Mouse (Mus musculus): ENCODE results near the gene Shisa9. TPM values are rescaled to one million over a fixed set of nuclear protein-coding genes. Genes with fewer than 3 reads are reported as not detected.

Gene Shisa9
- polyA plus RNA-seq, 1 experiment from 2014 or later, result 7.2 TPM

GRCm38 (mm10) chr16:12202151-12202550 lies 218.2 kb downstream of the Shisa9 start:
- ATAC-seq, result peak; percentile 57
- no peaks in the 10 kb centered on the region for H3K9me3 ChIP-seq (ENCODE audit: control insufficient read depth, low read length)
- WGBS, result 44% methylated on average over 3 of the region's 3 CpGs
- no peak overlapping the region for H3K4me2 ChIP-seq (ENCODE audit: low read length)
- no peak overlapping the region for H3K27ac ChIP-seq (ENCODE audit: low read length)
- H3K9ac ChIP-seq (replicated peaks; ENCODE audit: low read depth, low read length), result no peak overlapping the region
- 0 out of 2 replicates have a peak, but pooled peaks cover 2% of the 10 kb centered on the region for H3K4me1 ChIP-seq (replicated peaks; ENCODE audit: control insufficient read depth, insufficient read depth, low read length)
- H3K36me3 ChIP-seq (ENCODE audit: control insufficient read depth, insufficient read depth), result no peaks in the 10 kb centered on the region
- no peak overlapping the region for H3K4me3 ChIP-seq (replicated peaks; ENCODE audit: low read length)
- no peaks in the 10 kb centered on the region for H3K27me3 ChIP-seq (replicated peaks; ENCODE audit: control insufficient read depth, insufficient read depth, low read length)

- 85% methylated on average over 2 of the region's 2 CpGs for WGBS
- no peaks in the 10 kb centered on the region for H3K9me3 ChIP-seq (ENCODE audit: control insufficient read depth, low read length)
- H3K4me1 ChIP-seq (replicated peaks; ENCODE audit: control insufficient read depth, insufficient read depth, low read length), result 0 out of 2 replicates have a peak, but pooled peaks cover 2% of the 10 kb centered on the region
- no peak overlapping the region for H3K9ac ChIP-seq (replicated peaks; ENCODE audit: low read depth, low read length)
- H3K4me3 ChIP-seq (replicated peaks; ENCODE audit: low read length), result no peak overlapping the region
- H3K27me3 ChIP-seq (replicated peaks; ENCODE audit: control insufficient read depth, insufficient read depth, low read length), result no peaks in the 10 kb centered on the region
- H3K36me3 ChIP-seq (ENCODE audit: control insufficient read depth, insufficient read depth), result no peaks in the 10 kb centered on the region
- H3K27ac ChIP-seq (ENCODE audit: low read length), result no peak overlapping the region
- H3K4me2 ChIP-seq (ENCODE audit: low read length), result no peak overlapping the region
- ATAC-seq, result no peak
Observed at GRCm38 (mm10) chr16:12203055-12203454, 219.1 kb downstream of the Shisa9 start.

GRCm38 (mm10) chr16:12204423-12204822 lies 220.5 kb downstream of the Shisa9 start:
- Histone ChIP-seq H3K27ac (ENCODE audit: low read length) (no peak overlapping the region), H3K4me3 (replicated peaks; ENCODE audit: low read length) (no peak overlapping the region), H3K27me3 (replicated peaks; ENCODE audit: control insufficient read depth, insufficient read depth, low read length) (no peaks in the 10 kb centered on the region), H3K9ac (replicated peaks; ENCODE audit: low read depth, low read length) (no peak overlapping the region), H3K4me2 (ENCODE audit: low read length) (no peak overlapping the region), H3K36me3 (ENCODE audit: control insufficient read depth, insufficient read depth) (no peaks in the 10 kb centered on the region), H3K4me1 (replicated peaks; ENCODE audit: control insufficient read depth, insufficient read depth, low read length) (0 out of 2 replicates have a peak, but pooled peaks cover 2% of the 10 kb centered on the region), H3K9me3 (ENCODE audit: control insufficient read depth, low read length) (no peaks in the 10 kb centered on the region)
- ATAC-seq, result no peak
- WGBS, result 74% methylated on average over 2 of the region's 2 CpGs

DNA sequence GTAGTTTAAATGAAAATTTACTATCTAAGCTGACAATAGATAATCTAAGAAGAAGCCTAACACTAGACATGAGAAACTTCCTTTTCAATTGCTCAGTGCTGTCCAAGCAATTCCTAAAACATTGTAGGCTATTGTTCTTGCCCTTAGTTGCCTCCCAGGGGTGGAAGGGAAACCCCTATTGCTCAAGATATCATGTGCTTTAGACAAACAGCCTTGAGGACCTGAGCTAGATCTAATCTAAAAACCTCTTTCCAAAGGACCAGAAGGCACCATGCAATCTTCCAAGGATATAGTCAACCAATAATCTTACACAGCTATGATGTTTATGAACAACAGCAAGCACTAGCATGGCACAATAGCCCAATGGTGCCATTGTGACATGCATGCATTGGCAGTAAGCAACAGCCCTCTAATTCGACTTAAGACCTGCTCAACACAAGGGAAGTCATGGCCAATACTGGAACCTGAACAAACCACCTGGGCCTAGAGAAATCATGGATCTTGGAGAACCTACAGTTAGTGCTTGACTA lies 222.6 kb downstream of the Shisa9 start:
- H3K4me3 ChIP-seq (replicated peaks; ENCODE audit: low read length), result no peak overlapping the region
- H3K9me3 ChIP-seq (ENCODE audit: control insufficient read depth, low read length), result no peaks in the 10 kb centered on the region
- no peak overlapping the region for H3K27ac ChIP-seq (ENCODE audit: low read length)
- no peak for ATAC-seq
- no peak overlapping the region for H3K9ac ChIP-seq (replicated peaks; ENCODE audit: low read depth, low read length)
- H3K4me2 ChIP-seq (ENCODE audit: low read length), result no peak overlapping the region
- H3K36me3 ChIP-seq (ENCODE audit: control insufficient read depth, insufficient read depth), result no peaks in the 10 kb centered on the region
- H3K27me3 ChIP-seq (replicated peaks; ENCODE audit: control insufficient read depth, insufficient read depth, low read length), result no peaks in the 10 kb centered on the region
- H3K4me1 ChIP-seq (replicated peaks; ENCODE audit: control insufficient read depth, insufficient read depth, low read length), result 0 out of 2 replicates have a peak, but pooled peaks cover 2% of the 10 kb centered on the region
- 78% methylated on average over 1 of the region's 1 CpGs for WGBS

GRCm38 (mm10) chr16:12206951-12207350 lies 223.0 kb downstream of the Shisa9 start:
- H3K4me3 ChIP-seq (replicated peaks; ENCODE audit: low read length), result no peak overlapping the region
- ATAC-seq, result no peak

DNA sequence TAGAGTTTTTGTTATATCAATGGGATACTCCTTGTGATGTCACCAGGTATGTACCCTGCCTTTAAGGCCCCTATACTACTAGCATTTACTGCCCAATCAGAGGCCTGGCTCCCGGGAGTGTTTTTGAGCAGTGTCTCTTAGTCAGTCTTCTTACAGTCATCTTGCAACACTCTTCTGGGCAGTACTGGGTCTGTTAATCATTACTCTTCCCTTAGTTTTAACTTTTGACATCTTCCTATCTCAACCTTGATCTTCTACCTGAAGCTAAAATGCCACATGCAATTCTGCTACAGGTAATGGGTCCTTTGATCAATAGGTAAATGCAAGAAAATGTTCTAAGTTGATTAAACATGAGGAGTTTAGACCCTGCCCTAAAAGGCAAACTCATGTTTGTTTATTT lies 225.4 kb downstream of the Shisa9 start:
- no peak for ATAC-seq
- no peaks in the 10 kb centered on the region for H3K9me3 ChIP-seq (ENCODE audit: control insufficient read depth, low read length)

More at GRCm38 (mm10) chr16:12206951-12207350, 223.0 kb downstream of the Shisa9 start:
- no peak overlapping the region for H3K4me2 ChIP-seq (ENCODE audit: low read length)
- H3K4me1 ChIP-seq (replicated peaks; ENCODE audit: control insufficient read depth, insufficient read depth, low read length), result 0 out of 2 replicates have a peak, but pooled peaks cover 2% of the 10 kb centered on the region
- WGBS, result 88% methylated on average over 2 of the region's 2 CpGs
- H3K36me3 ChIP-seq (ENCODE audit: control insufficient read depth, insufficient read depth), result no peaks in the 10 kb centered on the region
- no peak overlapping the region for H3K27ac ChIP-seq (ENCODE audit: low read length)
- H3K27me3 ChIP-seq (replicated peaks; ENCODE audit: control insufficient read depth, insufficient read depth, low read length), result no peaks in the 10 kb centered on the region
- no peaks in the 10 kb centered on the region for H3K9me3 ChIP-seq (ENCODE audit: control insufficient read depth, low read length)
- no peak overlapping the region for H3K9ac ChIP-seq (replicated peaks; ENCODE audit: low read depth, low read length)

DNA sequence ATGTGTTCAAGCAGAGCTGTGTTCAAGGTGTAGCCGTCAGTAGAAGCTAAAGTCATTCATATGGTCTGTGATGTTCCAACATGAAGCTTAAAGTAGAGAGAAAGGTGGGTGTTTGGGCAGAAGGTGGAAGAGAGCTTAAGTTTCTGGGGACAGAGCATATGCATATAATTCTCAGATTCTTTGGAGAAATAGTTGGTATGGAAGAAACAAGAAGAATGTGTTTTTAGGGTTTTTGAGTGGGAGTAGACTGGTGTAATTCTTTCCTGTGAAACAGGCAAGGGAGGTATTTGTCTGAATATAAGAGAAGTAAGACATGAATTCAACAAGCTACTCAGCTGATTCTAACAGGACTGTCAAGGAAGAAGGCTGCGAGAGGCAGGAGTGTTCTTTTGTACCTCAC lies 225.9 kb downstream of the Shisa9 start:
- no peak overlapping the region for H3K4me3 ChIP-seq (replicated peaks; ENCODE audit: low read length)
- no peak for ATAC-seq
- H3K36me3 ChIP-seq (ENCODE audit: control insufficient read depth, insufficient read depth), result no peaks in the 10 kb centered on the region
- no peaks in the 10 kb centered on the region for H3K27me3 ChIP-seq (replicated peaks; ENCODE audit: control insufficient read depth, insufficient read depth, low read length)
- H3K9me3 ChIP-seq (ENCODE audit: control insufficient read depth, low read length), result no peaks in the 10 kb centered on the region
- no peak overlapping the region for H3K27ac ChIP-seq (ENCODE audit: low read length)
- no peak overlapping the region for H3K9ac ChIP-seq (replicated peaks; ENCODE audit: low read depth, low read length)
- H3K4me2 ChIP-seq (ENCODE audit: low read length), result no peak overlapping the region
- 91% methylated on average over 2 of the region's 2 CpGs for WGBS
- H3K4me1 ChIP-seq (replicated peaks; ENCODE audit: control insufficient read depth, insufficient read depth, low read length), result no peaks in the 10 kb centered on the region

More for the DNA sequence above, 225.4 kb downstream of the Shisa9 start:
- H3K9ac ChIP-seq (replicated peaks; ENCODE audit: low read depth, low read length), result no peak overlapping the region
- H3K27ac ChIP-seq (ENCODE audit: low read length), result no peak overlapping the region
- H3K27me3 ChIP-seq (replicated peaks; ENCODE audit: control insufficient read depth, insufficient read depth, low read length), result no peaks in the 10 kb centered on the region
- no peaks in the 10 kb centered on the region for H3K4me1 ChIP-seq (replicated peaks; ENCODE audit: control insufficient read depth, insufficient read depth, low read length)
- H3K4me2 ChIP-seq (ENCODE audit: low read length), result no peak overlapping the region
- no peaks in the 10 kb centered on the region for H3K36me3 ChIP-seq (ENCODE audit: control insufficient read depth, insufficient read depth)
- no peak overlapping the region for H3K4me3 ChIP-seq (replicated peaks; ENCODE audit: low read length)
- 90% methylated on average over 1 of the region's 1 CpGs for WGBS

DNA sequence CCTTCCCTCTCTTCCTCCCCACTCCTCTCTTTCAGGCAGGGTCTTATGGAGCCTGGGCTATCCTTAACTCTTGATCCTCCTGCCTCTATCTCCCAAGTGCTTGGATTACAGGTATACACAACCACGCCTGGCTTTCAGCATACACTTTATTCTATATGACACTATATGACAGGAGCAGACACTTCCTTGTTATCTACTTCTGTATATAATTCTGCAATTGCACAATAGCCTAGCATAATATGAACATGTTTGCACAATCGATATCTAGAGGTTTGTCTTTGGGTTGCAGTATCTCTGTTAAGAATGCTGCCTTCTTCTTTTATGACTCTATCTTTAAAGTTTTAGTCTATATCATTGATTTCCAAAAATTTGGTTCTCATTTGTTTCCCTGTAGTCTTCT lies 230.1 kb downstream of the Shisa9 start:
- Histone ChIP-seq H3K4me2 (ENCODE audit: low read length) (no peak overlapping the region), H3K27me3 (replicated peaks; ENCODE audit: control insufficient read depth, insufficient read depth, low read length) (no peaks in the 10 kb centered on the region), H3K9me3 (ENCODE audit: control insufficient read depth, low read length) (no peaks in the 10 kb centered on the region), H3K36me3 (ENCODE audit: control insufficient read depth, insufficient read depth) (no peaks in the 10 kb centered on the region), H3K9ac (replicated peaks; ENCODE audit: low read depth, low read length) (no peak overlapping the region), H3K4me3 (replicated peaks; ENCODE audit: low read length) (no peak overlapping the region), H3K27ac (ENCODE audit: low read length) (no peak overlapping the region), H3K4me1 (replicated peaks; ENCODE audit: control insufficient read depth, insufficient read depth, low read length) (peaks cover 10% of the 10 kb centered on the region; the same call in 1 of the 2 replicates)
- ATAC-seq, result no peak
- 96% methylated on average over 2 of the region's 2 CpGs for WGBS

- Histone ChIP-seq H3K9ac (replicated peaks; ENCODE audit: low read depth, low read length) (no peak overlapping the region), H3K9me3 (ENCODE audit: control insufficient read depth, low read length) (no peaks in the 10 kb centered on the region), H3K36me3 (ENCODE audit: control insufficient read depth, insufficient read depth) (no peaks in the 10 kb centered on the region), H3K27me3 (replicated peaks; ENCODE audit: control insufficient read depth, insufficient read depth, low read length) (no peaks in the 10 kb centered on the region), H3K4me2 (ENCODE audit: low read length) (no peak overlapping the region), H3K4me1 (replicated peaks; ENCODE audit: control insufficient read depth, insufficient read depth, low read length) (peaks cover 10% of the 10 kb centered on the region; the same call in 1 of the 2 replicates), H3K4me3 (replicated peaks; ENCODE audit: low read length) (no peak overlapping the region), H3K27ac (ENCODE audit: low read length) (no peak overlapping the region)
- 26% methylated on average over 13 of the region's 13 CpGs for WGBS
- peak; percentile 59 for ATAC-seq
Observed at GRCm38 (mm10) chr16:12217289-12218150, 233.6 kb downstream of the Shisa9 start.

Data from forebrain, embryonic 16.5 days (tissue).